Mouse (Mus musculus): ENCODE data around the gene Scd4. TPM values are rescaled to one million over a fixed set of nuclear protein-coding genes. Genes with fewer than 3 reads are reported as not detected.
A peak's percentile ranks its signal among the peaks of the same experiment; 100 is the strongest.

The Scd4 gene
- total RNA-seq, 2 experiments from 2014 or later, result not detected

DNA sequence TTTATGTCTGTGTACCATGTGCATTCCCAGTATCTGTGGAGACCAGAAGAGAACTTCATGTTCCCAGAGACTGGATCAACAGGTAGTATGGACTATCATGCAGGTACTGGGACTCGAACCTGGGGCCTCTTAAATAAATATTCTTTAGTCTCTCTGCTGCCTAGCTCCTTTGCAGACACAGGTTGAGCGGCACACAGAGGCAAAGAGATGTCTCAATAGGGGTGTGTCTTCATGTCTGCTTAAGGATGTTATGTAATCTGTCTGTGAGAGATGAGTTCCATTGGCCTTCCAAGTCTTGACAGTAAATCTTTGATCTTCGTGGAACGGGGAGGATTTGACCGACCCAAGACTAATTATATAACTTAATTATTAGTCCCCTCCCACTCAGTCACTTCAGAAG is 37.3 kb downstream of the Scd4 start:
- ATAC-seq (replicated peaks; ENCODE audit: poor library complexity, severe bottlenecking), result peak; percentile 69

- peak; percentile 84 for ATAC-seq (replicated peaks; ENCODE audit: poor library complexity, severe bottlenecking)
Measured at GRCm38 (mm10) chr19:44372969-44373368, 40.1 kb downstream of the Scd4 start.

DNA sequence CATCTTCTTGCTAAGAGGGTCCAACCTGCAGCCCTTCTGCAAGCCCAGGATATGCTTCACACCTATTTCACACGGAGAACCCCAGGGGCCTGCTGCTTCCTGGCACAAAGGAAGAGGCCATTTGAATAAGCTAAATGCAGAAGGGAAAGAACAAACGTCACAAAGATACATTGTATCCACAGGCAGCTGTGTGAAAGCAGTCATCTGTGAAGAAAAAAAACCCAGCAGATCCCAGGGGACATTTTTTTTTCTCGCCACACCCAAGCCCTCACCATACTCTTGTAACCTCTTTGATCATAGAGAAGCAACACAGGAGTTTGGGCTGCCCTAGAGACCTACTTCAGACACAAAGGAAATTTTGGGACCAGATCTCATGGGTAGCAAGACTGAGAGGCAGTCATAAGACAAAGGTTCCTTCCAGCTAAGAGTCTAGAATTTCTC is 43.6 kb downstream of the Scd4 start:
- ATAC-seq (replicated peaks; ENCODE audit: poor library complexity, severe bottlenecking), result no peak

DNA sequence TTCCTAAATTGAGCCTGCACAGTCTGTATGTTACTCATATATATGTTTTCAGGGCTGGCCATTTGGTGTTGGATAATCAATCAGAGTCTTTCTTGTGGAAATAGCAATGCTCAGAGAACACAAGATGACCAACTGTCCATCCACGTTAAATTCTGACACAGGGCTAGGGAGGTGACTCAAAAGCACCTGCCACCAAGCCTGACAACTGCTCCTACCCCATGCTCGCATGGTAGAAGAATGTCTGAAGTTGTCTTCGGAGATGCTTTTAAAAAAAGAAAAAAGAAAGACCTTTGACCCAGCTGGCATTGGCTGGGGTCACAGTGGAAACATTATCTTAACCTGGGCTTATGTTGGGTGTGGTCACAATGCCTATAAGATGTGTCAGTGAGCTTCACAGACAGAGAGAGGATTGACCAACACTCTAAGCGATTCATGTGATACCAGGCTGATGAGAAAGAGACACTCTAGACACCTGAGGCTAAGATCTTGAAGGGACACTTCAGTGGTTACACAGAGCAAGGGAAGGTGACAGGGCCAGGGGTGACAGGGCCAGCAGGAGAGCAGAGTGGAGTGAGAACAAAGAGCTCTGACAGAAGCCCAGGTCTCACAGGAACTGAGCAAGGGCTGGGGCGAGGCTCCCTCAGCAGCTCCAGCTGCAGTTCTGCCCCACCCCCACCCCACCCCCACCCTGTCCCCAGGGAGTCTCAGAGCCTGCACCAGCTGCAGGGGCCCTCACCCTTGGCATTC is 44.9 kb downstream of the Scd4 start:
- no peak for ATAC-seq (replicated peaks; ENCODE audit: poor library complexity, severe bottlenecking)

DNA sequence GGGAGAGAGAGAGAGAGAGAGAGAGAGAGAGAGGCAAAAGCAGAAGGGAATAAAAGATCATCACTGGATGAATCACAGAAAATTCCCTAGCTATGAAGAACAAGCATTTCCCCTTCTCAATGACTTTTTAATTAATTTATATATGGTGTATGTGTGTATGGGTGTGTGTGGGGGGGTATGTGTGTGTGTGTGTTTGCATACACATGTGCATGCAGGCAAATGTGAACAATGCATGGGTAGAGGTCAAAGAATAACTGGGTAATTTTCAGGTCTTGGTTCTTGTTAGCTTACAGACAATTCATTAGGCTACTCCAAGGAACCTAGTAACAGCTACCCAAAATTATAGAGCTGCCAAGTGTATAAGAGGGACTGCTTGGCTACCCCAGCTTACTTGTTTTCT is 46.2 kb downstream of the Scd4 start:
- no peak for ATAC-seq (replicated peaks; ENCODE audit: poor library complexity, severe bottlenecking)

DNA sequence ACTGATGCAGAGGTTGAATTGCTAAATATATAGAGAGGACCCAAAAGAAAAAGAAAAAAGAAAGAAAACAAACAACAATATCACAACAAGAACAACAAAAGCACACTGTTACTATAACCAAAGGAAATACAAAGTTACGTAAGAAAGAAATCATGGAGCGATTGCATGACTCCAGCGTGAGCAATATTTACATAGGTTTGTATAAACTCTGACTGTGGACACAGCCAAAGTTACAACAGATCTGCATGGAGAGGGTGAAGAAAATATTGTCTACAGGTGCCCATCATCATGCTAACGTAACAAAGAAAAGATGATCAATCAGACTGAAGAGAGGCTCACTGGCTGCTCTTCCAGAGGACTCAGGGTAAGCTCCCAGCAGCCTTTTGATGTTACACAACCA is 47.2 kb downstream of the Scd4 start:
- no peak for ATAC-seq (replicated peaks; ENCODE audit: poor library complexity, severe bottlenecking)

GRCm38 (mm10) chr19:44382682-44383321 is 49.9 kb downstream of the Scd4 start:
- ATAC-seq (replicated peaks; ENCODE audit: poor library complexity, severe bottlenecking), result no peak

- ATAC-seq (replicated peaks; ENCODE audit: poor library complexity, severe bottlenecking), result no peak
Measured at GRCm38 (mm10) chr19:44385887-44386498, 53.1 kb downstream of the Scd4 start.

- ATAC-seq (replicated peaks; ENCODE audit: poor library complexity, severe bottlenecking), result peak; percentile 52
Measured at GRCm38 (mm10) chr19:44387089-44387671, 54.3 kb downstream of the Scd4 start.

DNA sequence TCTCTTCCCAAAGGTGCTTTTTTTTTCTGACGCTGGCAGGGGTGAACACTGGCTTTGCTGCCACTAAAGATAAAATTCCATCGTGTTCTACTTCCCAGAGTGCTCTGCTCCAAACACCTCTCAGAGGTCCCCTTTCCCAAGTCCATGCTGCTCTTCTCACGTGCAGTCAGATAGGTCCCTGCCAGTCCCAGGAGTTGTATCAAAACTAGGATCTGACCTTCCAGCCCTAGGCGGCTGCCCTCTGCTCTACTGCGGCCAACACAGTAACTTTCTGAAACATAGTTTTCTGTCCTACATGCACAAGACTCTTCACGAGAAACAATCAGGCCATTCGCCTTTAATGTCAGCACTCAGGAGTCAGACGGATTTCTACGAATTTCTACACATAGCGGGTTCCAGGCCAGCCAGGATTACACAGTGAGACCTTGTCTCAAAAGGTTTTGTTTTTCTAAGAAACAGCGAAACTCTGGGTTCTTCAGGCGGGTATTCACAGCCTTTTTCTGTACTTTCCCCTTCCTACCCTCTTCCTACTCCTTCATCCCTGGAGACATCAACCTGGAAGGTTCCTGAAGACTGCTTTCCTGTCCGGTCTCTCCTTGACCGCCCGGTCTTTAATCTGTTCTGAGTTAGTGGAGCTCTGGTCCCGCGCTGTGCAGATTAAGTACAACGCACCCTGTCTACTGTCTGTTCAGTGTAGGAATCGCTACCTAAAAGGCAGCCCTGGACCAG is 55.0 kb downstream of the Scd4 start:
- ATAC-seq (replicated peaks; ENCODE audit: poor library complexity, severe bottlenecking), result no peak

DNA sequence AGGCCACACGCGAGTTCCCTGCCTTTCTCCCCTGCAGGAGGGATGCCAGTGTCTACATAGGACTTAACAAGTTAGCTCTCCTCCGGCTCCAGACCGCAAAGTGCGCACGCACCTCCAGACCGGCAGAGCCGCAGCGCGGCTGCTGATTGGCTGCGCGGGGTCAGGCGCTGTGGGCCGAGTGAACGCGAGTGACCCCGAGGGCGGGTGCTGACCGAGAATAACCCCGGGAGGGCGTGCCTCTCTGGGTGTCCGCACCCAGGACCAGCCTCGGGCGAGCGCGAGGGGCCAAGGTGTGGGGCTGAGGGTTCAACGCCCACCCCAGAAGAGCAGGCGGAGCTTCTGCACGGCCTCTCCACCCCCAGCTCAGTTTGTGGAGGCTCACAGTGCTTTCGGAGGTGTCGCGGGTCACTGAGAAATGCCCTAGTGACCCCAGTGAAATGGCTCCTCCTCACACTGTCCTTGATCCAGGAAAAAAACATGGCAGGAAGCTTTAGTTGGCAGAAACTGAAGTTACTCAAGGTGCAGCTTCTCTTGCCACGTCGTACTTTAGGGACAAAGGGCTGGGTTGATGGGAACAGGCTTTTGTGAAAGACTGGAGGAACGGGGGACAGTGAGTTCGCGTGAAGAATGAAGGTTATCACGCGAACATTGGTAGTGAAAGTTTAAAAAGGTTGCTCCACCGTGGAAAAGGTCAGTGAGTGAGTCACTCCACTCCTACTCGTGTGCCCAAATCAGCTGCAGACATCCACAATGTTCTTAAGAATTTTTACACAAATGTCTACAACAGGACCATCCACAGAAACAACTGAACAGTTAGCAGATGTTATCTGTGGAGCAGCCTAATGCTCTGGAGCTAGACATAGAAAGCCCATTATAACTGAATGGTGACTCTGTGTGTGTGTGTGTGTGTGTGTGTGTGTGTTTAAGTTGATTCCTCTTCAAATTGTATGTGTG is 55.9 kb downstream of the Scd4 start:
- peak; percentile 90 for ATAC-seq (replicated peaks; ENCODE audit: poor library complexity, severe bottlenecking)

- ATAC-seq (replicated peaks; ENCODE audit: poor library complexity, severe bottlenecking), result peak; percentile 43
Measured at GRCm38 (mm10) chr19:44389507-44389906, 56.6 kb downstream of the Scd4 start.

GRCm38 (mm10) chr19:44391856-44392255 is 59.0 kb downstream of the Scd4 start:
- ATAC-seq (replicated peaks; ENCODE audit: poor library complexity, severe bottlenecking), result no peak

- ATAC-seq (replicated peaks; ENCODE audit: poor library complexity, severe bottlenecking), result no peak
Measured at GRCm38 (mm10) chr19:44392339-44393009, 59.6 kb downstream of the Scd4 start.

DNA sequence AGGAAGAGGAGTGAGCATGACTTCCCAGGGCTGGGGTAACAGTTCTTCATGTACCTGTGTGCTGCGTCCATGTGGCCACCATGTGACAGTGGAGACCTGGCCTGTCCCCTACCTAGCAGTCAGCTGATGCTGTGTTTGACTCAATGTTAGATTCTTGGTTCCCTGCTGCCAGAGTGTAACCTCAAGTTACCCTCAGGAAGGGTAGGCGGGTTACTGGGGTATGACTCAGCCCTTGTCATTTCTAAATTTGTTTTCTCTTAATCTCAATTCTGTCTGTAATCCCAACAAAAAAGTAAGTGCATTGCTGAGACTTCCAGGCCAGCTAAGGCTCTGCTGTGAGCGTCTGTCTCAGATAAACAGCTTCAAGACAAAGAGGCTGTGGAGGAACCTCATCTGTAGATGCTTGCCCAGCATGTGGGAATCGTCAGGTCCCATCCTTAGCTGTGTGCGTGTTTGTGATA is 61.1 kb downstream of the Scd4 start:
- no peak for ATAC-seq (replicated peaks; ENCODE audit: poor library complexity, severe bottlenecking)

DNA sequence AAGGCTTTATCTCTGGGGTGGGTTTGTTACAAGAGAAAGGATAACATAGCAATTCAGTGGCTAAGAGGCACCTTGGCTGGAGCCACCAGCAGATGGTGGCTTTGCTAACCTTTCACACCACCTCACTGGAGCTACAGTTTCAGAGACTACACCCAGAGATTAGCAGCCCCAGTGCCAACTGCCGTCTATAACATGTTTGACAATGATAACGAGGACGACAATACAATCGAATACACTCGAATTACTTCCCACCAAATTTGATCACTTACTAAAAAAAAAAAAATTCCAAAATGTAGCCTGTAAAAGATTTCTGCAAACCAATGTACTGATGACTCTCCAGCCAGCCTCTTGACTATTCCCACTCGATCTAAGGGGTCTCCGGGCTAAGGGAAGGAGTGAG is 62.1 kb downstream of the Scd4 start:
- ATAC-seq (replicated peaks; ENCODE audit: poor library complexity, severe bottlenecking), result no peak
